Mouse (Mus musculus) CH12.LX (cell line): ENCODE results near the gene 2010109A12Rik. TPM values are rescaled to one million over a fixed set of nuclear protein-coding genes. Genes with fewer than 3 reads are reported as not detected.

ENCODE experiments used
- DNase-seq: peaks from one replicate; pipeline ENCODE4 v3.0.0-alpha.2; 2013; ENCODE audit errors: extremely low read depth
- H3K27ac ChIP-seq: 2 replicates; pipeline ENCODE4 v1.5.1; 2012; ENCODE audit warnings: low read depth, mild to moderate bottlenecking, control low read depth, moderate library complexity; ENCODE audit not compliant: insufficient read depth
- H3K27me3 ChIP-seq: replicated peaks from 2 replicates; pipeline ENCODE3; 2012; ENCODE audit warnings: inconsistent platforms
- H3K36me3 ChIP-seq, 2 experiments: replicated peaks in 1 of 2; 2 replicates each; pipeline versions ENCODE3 to v1.6.1; 2012; ENCODE audit warnings: inconsistent platforms in 1 of 2, low read length in 1 of 2, mild to moderate bottlenecking in 1 of 2, mixed read lengths in 1 of 2, moderate library complexity in 1 of 2; ENCODE audit not compliant: control insufficient read depth in 1 of 2, insufficient read depth in 1 of 2
- H3K4me1 ChIP-seq, 2 experiments: 2 replicates each; pipeline ENCODE4 v1.6.1; 2012; ENCODE audit warnings: inconsistent platforms in 1 of 2, moderate library complexity in 1 of 2; ENCODE audit not compliant: insufficient read depth in 2 of 2, control insufficient read depth in 1 of 2
- H3K4me2 ChIP-seq: 2 replicates; pipeline ENCODE4 v1.6.1; 2012; ENCODE audit warnings: low read depth, mild to moderate bottlenecking, control low read depth; ENCODE audit not compliant: poor library complexity, insufficient read depth, severe bottlenecking
- H3K4me3 ChIP-seq, 3 experiments: fragments of 150-350 bp in 1 of 3; sonication (generic) in 1 of 3; replicated peaks in 1 of 3; 2 replicates each; pipeline versions ENCODE3 to v1.5.1; 2011 to 2012; ENCODE audit warnings: low read depth in 2 of 3, low read length in 2 of 3, mild to moderate bottlenecking in 2 of 3, moderate library complexity in 2 of 3, control low read depth in 1 of 3, improper control_type of control experiment in 1 of 3, inconsistent platforms in 1 of 3, mixed read lengths in 1 of 3; ENCODE audit not compliant: poor library complexity in 1 of 3
- H3K79me2 ChIP-seq: replicated peaks from 2 replicates; pipeline ENCODE4 v1.6.1; 2012; ENCODE audit warnings: mild to moderate bottlenecking, moderate library complexity; ENCODE audit not compliant: control insufficient read depth, poor library complexity, insufficient read depth, severe bottlenecking; ENCODE audit errors: extremely low read depth
- H3K9ac ChIP-seq: 2 replicates; pipeline ENCODE4 v1.6.1; 2012; ENCODE audit warnings: low read depth, mild to moderate bottlenecking, control low read depth, moderate library complexity; ENCODE audit not compliant: insufficient read depth
- H3K9me3 ChIP-seq: replicated peaks from 2 replicates; pipeline ENCODE3; 2012; ENCODE audit warnings: low read length, inconsistent platforms, mixed read lengths
- CHD2 ChIP-seq: IDR thresholded peaks from 2 replicates; pipeline ENCODE4 v1.6.1; 2011; ENCODE audit warnings: low read length, improper control_type of control experiment
- CTCF ChIP-seq, 2 experiments: IDR thresholded peaks in 1 of 2; conservative IDR thresholded peaks in 1 of 2; 2 replicates each; pipeline ENCODE4 v1.5.1; 2011 to 2012; ENCODE audit warnings: low read depth in 2 of 2, low read length in 2 of 2, improper control_type of control experiment in 1 of 2, inconsistent platforms in 1 of 2, mild to moderate bottlenecking in 1 of 2, moderate library complexity in 1 of 2
- ELF1 ChIP-seq: IDR thresholded peaks from 2 replicates; pipeline ENCODE4 v1.6.1; 2014; ENCODE audit warnings: low read depth, mild to moderate bottlenecking, inconsistent platforms, low read length, improper control_type of control experiment
- GABPA ChIP-seq: IDR thresholded peaks from 2 replicates; pipeline ENCODE4 v1.6.1; 2012; ENCODE audit warnings: low read depth, low read length, improper control_type of control experiment, inconsistent platforms; ENCODE audit not compliant: insufficient replicate concordance
- HCFC1 ChIP-seq: IDR thresholded peaks from 2 replicates; pipeline ENCODE4 v1.6.1; 2012; ENCODE audit warnings: low read depth, mild to moderate bottlenecking, inconsistent platforms, low read length, improper control_type of control experiment
- JUND ChIP-seq: conservative IDR thresholded peaks from 2 replicates; pipeline ENCODE4 v1.6.1; 2011; ENCODE audit warnings: low read depth, low read length, improper control_type of control experiment
- KAT2A ChIP-seq: IDR thresholded peaks from 2 replicates; pipeline ENCODE4 v1.6.1; 2012; ENCODE audit warnings: low read length, improper control_type of control experiment, inconsistent platforms; ENCODE audit not compliant: insufficient replicate concordance
- MAX ChIP-seq: IDR thresholded peaks from 2 replicates; pipeline ENCODE4 v1.6.1; 2011; ENCODE audit warnings: low read length, improper control_type of control experiment
- MXI1 ChIP-seq: IDR thresholded peaks from 2 replicates; pipeline ENCODE4 v1.6.1; 2011; ENCODE audit warnings: mild to moderate bottlenecking, low read depth, low read length, improper control_type of control experiment
- MYC ChIP-seq: IDR thresholded peaks from 2 replicates; pipeline ENCODE4 v1.6.1; 2011; ENCODE audit warnings: low read depth, mild to moderate bottlenecking, improper control_type of control experiment, low read length
- NRF1 ChIP-seq: IDR thresholded peaks from 2 replicates; pipeline ENCODE4 v1.6.1; 2014; ENCODE audit warnings: low read depth, mild to moderate bottlenecking, inconsistent platforms, low read length, improper control_type of control experiment, moderate library complexity
- PAX5 ChIP-seq: IDR thresholded peaks from 2 replicates; pipeline ENCODE4 v1.6.1; 2012; ENCODE audit warnings: low read length, inconsistent platforms, mixed read lengths
- POLR2AphosphoS2 ChIP-seq: IDR thresholded peaks from 2 replicates; pipeline ENCODE4 v1.6.1; 2011; ENCODE audit warnings: low read depth, low read length, improper control_type of control experiment
- RAD21 ChIP-seq: IDR thresholded peaks from 2 replicates; pipeline ENCODE4 v1.6.1; 2011; ENCODE audit warnings: low read depth, mild to moderate bottlenecking, low read length, improper control_type of control experiment, moderate library complexity
- SIN3A ChIP-seq: IDR thresholded peaks from 2 replicates; pipeline ENCODE4 v1.6.1; 2012; ENCODE audit warnings: low read length, improper control_type of control experiment, inconsistent platforms
- TBP ChIP-seq: conservative IDR thresholded peaks from 2 replicates; pipeline ENCODE4 v1.6.1; 2011; ENCODE audit warnings: low read depth, low read length, improper control_type of control experiment
- TCF12 ChIP-seq: IDR thresholded peaks from 2 replicates; pipeline ENCODE4 v1.6.1; 2014; ENCODE audit warnings: low read depth, mild to moderate bottlenecking, inconsistent platforms, low read length, improper control_type of control experiment
- USF2 ChIP-seq: conservative IDR thresholded peaks from 2 replicates; pipeline ENCODE4 v1.6.1; 2011; ENCODE audit warnings: low read depth, low read length, improper control_type of control experiment
- ZKSCAN1 ChIP-seq: IDR thresholded peaks from 2 replicates; pipeline ENCODE4 v1.6.1; 2012; ENCODE audit warnings: low read depth, inconsistent platforms, low read length, improper control_type of control experiment, borderline replicate concordance
- ZMIZ1 ChIP-seq: IDR thresholded peaks from 2 replicates; pipeline ENCODE4 v1.6.1; 2012; ENCODE audit warnings: low read depth, mild to moderate bottlenecking, inconsistent platforms, low read length, improper control_type of control experiment
- dilution Hi-C: fragments of 300-500 bp; cut with MboI; formaldehyde crosslinking; loops from 2 replicates; pipeline ENCODE4 v1.14.3; 2020; ENCODE audit warnings: low sequenced_read_pairs; ENCODE audit not compliant: extremely low pct_unique_long_range_greater_than_20kb, extremely low pct_ligation_motif_present
- in situ Hi-C: fragments of 300-500 bp; cut with MboI; formaldehyde crosslinking; loops from 3 replicates; pipeline ENCODE4 v1.14.3; 2019; ENCODE audit warnings: low sequenced_read_pairs, low pct_ligation_motif_present, low pct_unique_long_range_greater_than_20kb, mixed read lengths
- polyA plus RNA-seq: library from polyadenylated mRNA; unstranded; fragments of >175 nt; gene quantifications from 2 replicates; pipeline ENCODE4 v1.2.1, GENCODE M21; 2012; ENCODE audit warnings: low read depth; ENCODE audit not compliant: insufficient read length
- total RNA-seq, 2 experiments: library from RNA; depleted of rRNA; stranded (reverse); fragments of 300-350 nt in 1 of 2; fragments of >200 nt in 1 of 2; gene quantifications; 2 replicates each; pipeline ENCODE4 v1.2.3; 2012 to 2014

The 2010109A12Rik gene
- total and polyA plus RNA-seq, 3 experiments = 0.42 TPM; not detected in 2

DNA sequence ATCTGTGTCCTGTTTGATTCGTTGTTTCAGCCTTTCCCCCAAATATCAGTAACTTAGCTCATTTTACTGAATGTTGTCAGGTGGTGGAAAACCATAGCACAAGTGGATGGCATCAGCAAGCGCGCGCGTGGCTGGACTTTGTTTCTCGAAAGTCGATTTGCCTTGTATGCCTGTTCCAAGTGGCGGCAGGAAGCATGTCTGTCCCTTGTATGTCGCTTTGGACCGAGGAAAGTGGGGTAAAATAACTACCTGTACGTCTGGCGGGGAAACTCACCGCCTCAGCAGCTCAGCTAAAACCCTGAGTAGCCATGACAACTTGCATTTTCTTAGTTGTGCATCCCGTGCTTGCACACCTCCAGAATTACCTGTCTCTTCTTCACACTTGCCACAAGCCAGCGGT lies 34.9 kb upstream of the 2010109A12Rik start:
- in situ Hi-C loops = no loop called here
- dilution Hi-C loops = no loop called here
- no peaks in the 10 kb centered on the region for H3K27me3 ChIP-seq
- H3K4me2 ChIP-seq = no peak overlapping the region
- H3K9ac ChIP-seq = no peak overlapping the region
- no peak overlapping the region for H3K27ac ChIP-seq
- no peaks in the 10 kb centered on the region for H3K9me3 ChIP-seq
- TF ChIP-seq MYC (no peak), GABPA (no peak), NRF1 (no peak)
- no peak for DNase-seq
- no peak overlapping the region for H3K4me3 ChIP-seq
- H3K4me1 ChIP-seq = no peaks in the 10 kb centered on the region
- no peaks in the 10 kb centered on the region; the same call in 1 of the 2 replicates for H3K79me2 ChIP-seq
- peaks cover 56 to 93% of the 10 kb centered on the region in 2 experiments for H3K36me3 ChIP-seq

DNA sequence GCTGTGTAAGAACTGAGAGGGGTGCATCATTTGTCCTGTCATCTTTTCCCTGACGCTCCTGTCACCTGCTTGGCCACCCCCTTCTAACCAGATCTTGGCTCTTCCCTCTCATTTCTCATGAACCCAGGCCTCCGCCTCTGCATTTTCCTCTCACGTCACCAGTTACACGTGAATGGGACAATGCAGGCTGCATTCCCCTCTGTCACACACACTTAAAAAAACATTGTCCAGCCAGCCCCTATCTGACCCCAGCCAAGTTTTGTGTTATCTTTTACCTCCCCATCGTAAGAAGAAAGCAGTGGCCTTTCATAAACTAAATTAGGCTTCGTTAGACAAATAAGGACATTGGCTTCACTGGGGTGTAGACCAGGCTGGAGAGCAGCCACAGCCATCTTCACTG lies 33.8 kb upstream of the 2010109A12Rik start:
- dilution Hi-C loops = no loop called here
- H3K27me3 ChIP-seq = no peaks in the 10 kb centered on the region
- H3K9me3 ChIP-seq = no peaks in the 10 kb centered on the region
- no peak overlapping the region for H3K27ac ChIP-seq
- no peak overlapping the region for H3K4me2 ChIP-seq
- H3K79me2 ChIP-seq = no peaks in the 10 kb centered on the region; the same call in 1 of the 2 replicates
- H3K4me3 ChIP-seq = no peak overlapping the region
- TF ChIP-seq MXI1 = no peak
- no peak for TF ChIP-seq TBP
- TF ChIP-seq CTCF (conservative IDR thresholded peaks at IDR 0.05 in 1 of 2, IDR thresholded peaks at IDR 0.05 in 1 of 2; ENCODE audit: low read depth in 2 of 2, low read length in 2 of 2) = no peak
- TF ChIP-seq PAX5 = no peak
- no peak for TF ChIP-seq SIN3A
- no peak for TF ChIP-seq ELF1
- TF ChIP-seq CHD2 = no peak
- no peak for TF ChIP-seq RAD21
- TF ChIP-seq ZMIZ1 = no peak
- no peak for TF ChIP-seq KAT2A
- TF ChIP-seq GABPA = no peak
- TF ChIP-seq HCFC1 = no peak
- no peak for TF ChIP-seq TCF12
- TF ChIP-seq USF2 = no peak
- TF ChIP-seq MAX = no peak
- no peak for TF ChIP-seq POLR2AphosphoS2
- TF ChIP-seq JUND = no peak
- TF ChIP-seq ZKSCAN1 = no peak
- TF ChIP-seq NRF1 = no peak
- DNase-seq = no peak
- no peak overlapping the region for H3K9ac ChIP-seq
- peaks cover 54 to 92% of the 10 kb centered on the region in 2 experiments for H3K36me3 ChIP-seq
- in situ Hi-C loops = no loop called here
- no peaks in the 10 kb centered on the region for H3K4me1 ChIP-seq
